Mouse (Mus musculus) WW6 (cell line): Measurements from ENCODE around the gene Vsig10l.

ENCODE experiments used
- DNase-seq: peaks from one replicate; pipeline ENCODE4 v3.0.0-alpha.2; 2013; ENCODE audit warnings: low read depth, low spot score

The Vsig10l gene

DNA sequence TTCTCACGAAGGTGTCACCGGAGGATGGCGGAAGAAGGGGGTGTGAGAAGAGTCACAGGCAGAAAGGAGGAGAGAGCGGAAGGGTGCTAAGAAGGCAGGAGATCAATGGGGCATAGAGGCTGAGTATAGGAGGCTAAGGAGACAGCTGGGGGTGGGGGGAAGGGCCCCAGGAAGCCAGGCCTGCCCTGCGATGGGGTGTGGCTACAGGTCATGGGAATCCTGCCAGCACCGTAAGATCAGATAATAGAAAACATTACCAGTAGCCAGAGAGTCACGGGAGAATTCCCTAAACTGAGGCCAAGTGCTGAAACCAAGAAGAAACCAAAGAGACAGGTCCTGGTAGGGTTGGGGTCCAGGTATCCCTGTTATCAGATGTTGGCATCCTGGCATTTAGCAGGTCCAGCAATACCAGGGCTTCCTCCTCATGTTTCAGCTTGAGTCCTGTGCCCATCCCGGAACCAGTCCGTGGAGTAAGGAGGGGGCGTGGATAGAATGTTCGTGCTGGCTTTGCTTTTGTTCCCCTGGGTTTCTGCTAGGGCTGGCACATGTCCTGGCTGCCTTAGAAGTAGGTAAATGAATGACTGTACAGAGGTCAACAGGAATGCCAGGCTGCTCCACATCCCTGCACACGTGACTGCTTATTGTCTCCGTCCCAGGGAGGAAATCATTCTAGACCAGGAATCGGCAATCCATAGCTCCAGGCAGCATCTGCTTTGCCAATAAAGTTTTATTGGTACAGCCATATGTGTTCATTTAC, 9.2 kb upstream of the Vsig10l start:
- DNase-seq, result no peak

DNA sequence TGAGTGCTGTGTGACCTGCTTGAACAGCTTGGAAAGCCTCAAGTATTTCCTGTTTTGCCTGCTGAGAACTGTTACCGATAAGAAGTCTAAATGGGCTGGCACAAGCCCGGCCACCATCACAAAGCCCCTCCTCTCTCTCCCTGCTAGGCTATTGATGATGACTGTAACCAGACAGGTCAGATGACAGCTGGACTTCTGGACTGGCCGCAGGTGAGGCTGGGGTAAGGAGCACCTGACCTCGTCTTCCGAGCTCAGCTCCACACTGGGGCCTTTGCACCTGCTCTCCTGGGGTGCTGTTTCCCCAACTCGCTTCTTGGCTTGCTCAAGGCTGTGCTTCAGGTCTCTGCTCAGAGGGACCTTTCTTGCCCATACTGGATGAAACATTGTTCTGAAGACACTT, 8.6 kb upstream of the Vsig10l start:
- DNase-seq, result no peak

DNA sequence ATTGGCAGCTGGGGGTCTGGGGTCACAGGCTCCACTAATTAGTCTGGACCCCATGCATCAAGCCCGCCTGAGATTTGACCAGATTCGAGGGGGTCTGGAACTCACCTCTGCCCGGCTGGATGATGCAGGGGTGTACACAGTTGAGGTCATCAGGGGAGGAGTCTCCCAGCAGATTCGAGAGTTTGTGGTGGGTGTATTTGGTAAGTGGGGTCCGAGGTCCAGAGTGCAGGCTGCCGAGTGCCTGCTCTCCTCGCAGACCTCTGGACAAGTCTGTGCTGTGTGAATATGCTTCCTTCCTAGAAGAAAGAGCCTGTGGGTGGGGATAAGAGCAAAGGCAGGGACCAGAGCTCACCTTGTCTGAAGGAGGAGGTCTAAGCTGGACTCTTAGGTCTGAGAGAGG, 1.0 kb downstream of the Vsig10l start:
- no peak for DNase-seq

DNA sequence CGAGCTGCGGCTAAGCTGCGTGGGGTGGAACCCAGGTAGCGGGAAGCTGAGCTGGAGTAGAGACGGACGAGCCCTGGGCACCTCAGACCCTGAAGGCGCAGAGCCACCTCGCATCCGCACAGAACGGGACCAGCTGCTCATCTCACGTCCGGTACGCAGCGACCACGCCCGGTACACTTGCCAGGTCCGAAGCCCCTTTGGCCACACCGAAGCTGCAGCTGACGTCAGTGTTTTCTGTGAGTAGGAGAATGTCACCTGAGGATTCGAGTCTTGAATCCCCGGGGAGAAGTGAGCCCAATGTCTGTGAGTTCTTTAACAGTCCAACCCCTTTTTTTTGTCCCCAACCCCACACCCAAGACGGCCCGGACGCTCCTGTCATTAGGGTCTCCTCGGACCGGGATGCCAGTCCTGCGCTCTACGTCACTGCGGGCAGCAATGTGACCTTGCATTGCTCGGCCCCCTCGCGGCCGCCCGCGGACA, 2.0 kb downstream of the Vsig10l start:
- no peak for DNase-seq

DNA sequence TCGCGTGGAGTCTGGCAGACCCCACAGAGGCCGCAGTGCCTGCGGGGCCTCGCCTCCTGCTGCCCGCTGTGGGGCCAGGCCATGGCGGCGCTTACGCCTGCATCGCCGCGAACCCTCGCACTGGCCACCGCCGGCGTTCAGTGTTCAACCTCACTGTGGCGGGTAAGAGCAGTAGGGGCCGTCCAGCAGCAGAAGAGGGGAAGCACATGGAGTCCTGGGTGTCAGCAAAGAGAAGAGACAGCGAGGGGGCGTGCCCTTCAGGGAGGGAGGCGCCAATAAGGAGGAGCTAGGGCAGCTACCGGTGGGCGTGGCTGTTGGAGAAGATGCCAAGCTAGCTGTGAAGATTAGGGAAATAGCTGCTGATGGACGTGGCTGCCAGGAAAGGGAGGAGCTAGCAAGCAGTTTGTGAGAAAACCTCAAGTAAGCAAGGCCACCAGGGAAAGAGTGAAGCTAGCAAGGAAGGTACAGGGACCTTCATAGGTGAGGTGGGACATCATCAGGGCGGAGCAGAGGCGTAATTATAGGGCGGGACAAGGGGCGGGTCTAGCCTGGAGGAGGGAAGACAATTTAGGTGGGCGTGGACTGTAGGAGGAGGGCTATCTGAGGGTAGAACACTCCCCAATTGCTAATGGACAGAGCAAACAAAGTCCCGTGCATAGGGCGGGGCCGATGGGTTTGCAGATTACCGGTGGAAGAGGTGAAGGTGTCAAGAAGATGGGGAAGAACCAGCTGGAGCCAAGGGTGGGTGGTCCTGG, 2.6 kb downstream of the Vsig10l start:
- DNase-seq, result peak; percentile 81

DNA sequence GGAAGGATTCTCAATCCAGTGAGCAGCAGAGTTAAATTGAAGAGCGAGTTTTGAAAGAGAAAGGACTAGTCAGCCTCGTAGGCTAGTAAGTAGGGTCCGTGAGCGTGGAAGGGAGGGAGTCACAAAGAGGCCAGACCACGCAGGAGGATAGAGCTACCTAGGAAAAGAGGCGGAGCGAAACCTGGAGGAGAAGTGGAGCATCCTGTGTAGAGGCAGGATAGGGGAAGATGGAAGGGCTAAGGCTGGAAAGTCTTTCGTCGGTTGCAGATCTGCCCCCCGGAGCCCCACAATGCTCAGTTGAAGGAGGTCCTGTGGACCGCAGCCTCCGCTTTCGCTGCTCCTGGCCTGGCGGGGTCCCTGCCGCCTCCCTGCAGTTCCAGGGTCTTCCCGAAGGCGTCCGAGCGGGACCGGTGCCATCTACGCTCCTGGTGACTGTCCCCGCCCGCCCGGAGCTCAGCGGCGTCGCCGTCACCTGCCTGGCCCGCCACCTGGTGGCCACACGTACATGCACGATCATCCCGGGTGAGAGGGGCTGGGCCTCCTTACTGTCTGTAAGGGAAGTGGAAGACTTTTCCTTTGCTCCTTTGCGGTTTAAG, 3.2 kb downstream of the Vsig10l start:
- DNase-seq, result peak; percentile 62

DNA sequence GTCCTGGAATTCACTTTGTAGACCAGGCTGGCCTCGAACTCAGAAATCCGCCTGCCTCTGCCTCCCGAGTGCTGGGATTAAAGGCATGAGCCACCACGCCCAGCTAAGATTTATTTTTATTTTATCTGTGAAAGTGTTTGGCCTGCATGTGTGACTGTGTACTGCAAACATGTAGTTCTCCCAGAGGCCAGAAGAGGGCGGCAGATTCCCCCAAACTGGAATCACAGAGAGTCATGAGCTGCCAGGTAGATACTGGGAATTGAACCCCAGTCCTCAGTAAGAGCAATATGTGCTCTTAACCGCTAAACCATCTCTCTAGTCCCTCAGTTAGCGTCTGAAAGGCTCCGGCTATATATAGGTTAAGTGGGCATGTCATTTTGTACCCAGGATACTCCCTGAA, 7.4 kb downstream of the Vsig10l start:
- DNase-seq, result no peak

DNA sequence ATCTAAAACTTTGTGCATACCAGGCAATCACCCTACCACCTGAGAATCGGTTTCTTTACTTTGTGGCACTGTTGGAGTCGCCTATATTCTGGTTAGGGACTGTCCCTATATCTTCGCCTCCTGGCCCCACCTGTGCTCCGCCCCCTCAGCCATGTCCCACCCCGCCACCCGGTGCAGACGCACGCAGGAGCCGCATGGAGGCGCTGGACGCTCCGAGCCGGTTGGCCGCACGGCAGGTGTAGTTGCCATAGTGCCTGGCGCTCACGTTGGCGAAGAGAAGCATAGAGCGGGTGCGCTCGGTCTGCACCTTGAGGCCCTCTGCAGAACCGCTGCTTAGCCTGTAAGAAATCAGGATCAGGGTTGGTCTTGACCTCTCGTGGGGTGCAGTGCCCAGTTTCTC, 12.8 kb downstream of the Vsig10l start:
- peak; percentile 67 for DNase-seq

DNA sequence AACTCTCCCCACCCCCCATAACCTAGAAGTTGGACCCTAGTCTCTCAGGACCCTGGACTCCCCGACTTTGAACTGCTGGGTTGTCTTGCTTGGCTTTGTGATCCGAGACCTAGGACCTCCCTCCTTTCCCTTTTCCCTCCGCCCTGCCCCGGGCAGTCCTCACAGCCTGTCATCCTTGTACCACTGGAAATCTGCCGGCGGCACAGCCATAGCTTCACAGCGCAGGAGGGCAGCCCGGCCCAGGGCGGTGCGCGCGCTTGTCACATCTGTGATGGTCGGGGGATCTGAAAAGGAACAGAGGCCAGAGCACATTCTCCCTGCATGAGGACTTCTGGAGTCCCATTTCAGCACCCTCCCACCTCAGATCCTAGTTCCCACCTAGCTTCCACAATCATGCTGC, 13.4 kb downstream of the Vsig10l start:
- no peak for DNase-seq

DNA sequence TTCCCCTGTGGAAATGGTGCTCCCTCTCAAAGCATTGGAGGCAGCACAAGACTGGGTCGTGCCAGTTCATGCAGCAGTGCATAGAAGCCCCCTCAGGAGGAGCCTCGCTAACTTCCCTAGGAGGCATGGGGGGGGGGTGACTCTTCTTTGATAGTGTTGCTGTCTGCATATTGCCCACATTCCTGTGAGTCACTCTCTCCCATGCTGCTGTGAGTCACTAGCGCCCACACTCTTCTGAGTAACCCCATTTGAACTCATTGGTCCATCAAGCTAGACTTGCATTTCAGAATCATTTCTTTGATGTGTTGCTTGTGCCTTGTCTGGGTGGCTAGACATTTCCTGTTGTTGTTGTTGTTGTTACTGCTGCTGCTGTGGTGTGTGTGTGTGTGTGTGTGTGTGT, 18.2 kb downstream of the Vsig10l start:
- DNase-seq, result no peak

DNA sequence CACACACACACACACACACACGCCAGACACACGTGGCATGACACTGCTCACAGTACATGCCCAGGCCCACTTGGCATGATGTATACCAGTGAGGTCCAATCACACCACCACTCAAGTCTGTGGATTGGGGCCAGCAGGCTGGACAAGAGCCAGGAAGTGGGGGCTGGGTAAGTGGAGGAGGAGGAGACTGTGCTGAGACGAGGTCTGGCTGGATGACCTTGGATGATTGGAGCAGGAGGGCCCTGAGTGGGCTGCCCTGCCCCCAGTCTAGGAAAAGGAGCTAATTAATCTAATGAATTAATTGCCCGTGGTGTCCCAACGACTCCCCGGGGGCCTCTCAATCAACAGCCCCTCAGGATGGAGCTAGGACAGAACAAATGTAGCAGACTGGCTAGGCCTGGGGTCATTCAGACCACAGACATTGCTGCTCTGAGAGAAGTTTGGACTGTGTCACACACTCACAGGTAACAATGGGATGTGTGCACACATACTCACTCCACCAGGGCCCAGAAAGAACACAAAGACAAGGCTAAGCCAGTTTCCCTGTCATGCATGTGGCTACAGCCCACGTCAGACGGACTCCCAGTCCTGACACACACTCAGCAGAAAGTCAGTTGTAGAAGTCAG, 19.3 kb downstream of the Vsig10l start:
- DNase-seq, result no peak

DNA sequence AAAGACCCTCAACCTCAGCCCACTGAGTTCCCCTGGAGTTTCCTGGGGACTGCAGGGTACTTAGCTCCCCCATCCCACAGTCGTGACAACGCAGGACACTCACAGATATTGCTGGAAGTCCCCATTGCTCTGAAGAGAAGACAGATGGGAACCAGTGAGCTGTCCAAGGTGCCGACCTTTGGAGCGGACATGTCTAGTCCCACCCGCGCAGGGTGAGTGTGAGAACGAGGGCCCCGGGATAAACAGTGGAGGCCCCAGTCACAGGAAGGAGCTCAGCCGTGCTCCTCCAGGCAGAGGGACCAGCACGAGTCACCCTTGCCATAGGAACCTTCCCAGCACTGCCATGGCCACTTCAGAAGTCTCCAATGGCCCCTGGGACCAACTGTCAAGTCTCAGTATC, 20.3 kb downstream of the Vsig10l start:
- DNase-seq, result no peak

DNA sequence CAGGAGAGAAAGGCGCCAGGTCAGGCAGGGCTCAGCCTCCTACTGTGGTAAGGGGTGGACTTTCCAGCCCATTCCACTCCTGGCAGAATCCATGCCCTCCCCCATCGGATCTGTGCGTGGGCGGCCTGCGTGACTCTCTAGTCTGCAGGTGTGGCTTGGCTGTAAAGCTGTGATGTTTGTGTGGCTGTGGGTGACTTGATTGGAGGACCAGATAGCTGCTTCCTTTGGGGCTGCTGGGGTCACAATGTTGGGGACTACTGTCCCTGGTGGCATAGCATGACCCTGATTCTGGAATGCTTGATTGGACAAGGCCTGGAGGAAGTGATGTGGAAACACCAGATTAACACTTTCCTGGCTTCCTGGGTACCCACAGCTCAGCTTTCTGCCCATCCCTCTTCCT, 25.7 kb downstream of the Vsig10l start:
- DNase-seq, result no peak

DNA sequence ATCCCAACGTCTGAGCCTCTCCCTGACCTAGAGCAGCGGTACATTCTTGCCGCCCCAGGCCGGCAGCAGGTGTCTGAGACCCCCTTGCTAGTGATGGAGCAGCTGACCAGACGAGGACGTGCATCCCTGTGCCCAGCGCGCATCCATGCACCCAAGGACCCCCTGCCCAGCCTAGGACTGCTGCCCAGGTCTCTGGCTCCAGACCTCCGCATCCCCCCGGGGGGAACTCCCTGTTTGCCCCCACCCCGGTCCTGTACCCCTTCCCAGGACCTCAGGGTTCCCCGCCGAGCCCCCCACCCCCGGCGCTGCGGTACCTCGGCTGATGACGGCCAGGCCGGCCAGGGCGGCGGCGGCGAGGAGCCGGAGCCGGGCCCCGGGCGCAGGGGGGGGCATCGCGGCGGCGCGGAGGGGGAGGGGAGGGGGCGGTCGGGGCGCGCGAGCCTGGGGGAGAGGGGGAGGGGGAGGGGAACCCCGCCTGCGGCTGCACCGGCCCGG, 26.7 kb downstream of the Vsig10l start, which contains the start of gene Iglon5:
Iglon5 (minus strand) TSS at position 445 of the 495 bp plus-strand sequence.
- DNase-seq, result no peak

DNA sequence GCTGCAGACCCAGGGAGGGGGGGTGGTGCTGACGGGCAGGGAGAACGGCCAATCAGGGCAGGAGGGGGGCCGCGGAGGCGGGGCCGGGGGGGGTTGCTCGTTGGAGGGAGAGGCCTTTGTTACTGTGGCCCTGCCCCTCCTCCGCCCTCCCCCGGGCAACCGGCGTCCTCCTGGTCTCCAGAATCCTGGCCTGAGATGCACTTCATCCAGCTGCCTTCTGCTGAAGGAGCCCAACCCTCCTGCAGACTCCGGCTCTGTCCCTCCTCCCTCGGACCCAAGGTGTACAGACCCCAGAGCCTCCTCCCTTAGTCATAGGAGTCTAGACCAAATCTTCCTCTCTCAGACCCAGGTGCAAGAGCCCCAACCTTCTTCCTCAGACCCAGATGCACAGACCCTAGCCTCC, 27.2 kb downstream of the Vsig10l start:
- no peak for DNase-seq

DNA sequence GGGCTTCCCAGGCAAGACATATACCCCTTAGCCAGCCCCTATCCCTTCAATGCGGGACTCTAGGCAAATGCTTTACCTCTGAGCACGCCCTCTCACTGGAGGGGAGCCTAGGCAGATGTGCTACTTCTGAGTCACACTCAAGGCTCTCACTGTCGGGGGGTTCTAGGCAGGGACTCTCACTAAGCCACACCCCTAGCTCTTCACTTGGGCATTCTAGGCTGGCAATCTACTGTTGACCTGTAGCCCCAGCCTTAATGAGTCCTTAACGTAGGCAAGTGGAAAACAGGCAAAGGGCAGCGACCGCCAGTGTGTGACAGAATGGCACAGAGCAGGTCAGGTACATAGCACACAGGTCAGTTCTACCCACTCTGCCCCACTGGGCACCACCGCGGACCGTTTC, 27.9 kb downstream of the Vsig10l start:
- no peak for DNase-seq

DNA sequence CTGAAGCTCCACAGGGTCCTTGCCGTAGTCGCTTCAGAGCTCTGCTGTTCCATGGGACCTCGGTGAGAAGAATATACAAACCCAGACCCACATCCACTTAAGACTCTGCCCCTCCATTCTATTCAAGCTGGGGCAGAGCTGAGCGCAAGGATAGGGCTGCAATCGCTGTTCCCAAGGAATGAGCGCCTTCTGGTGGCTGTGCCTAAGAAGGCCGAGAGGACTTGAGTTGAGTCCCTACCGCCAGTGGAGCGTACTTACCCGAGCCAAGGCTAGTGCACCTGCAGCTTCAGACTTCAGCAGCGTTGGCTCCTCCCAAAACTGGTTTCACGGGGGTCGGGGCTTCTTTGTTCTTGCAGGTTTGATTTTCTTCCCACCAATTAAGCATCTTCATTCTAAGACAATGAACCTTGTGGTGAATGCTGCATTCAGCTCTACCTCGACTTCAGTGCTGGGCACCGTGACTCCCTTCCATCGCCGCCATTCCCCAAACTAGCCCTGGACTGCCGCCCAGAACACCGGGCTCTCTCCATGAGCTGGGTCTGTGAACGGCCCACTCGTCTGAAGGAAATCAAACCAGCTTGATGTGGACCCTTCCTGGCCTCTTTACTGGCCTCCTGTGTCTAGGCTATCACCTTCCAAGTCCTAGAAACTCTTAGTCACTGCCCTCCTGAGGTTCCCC, 32.5 kb downstream of the Vsig10l start:
- peak; percentile 65 for DNase-seq

DNA sequence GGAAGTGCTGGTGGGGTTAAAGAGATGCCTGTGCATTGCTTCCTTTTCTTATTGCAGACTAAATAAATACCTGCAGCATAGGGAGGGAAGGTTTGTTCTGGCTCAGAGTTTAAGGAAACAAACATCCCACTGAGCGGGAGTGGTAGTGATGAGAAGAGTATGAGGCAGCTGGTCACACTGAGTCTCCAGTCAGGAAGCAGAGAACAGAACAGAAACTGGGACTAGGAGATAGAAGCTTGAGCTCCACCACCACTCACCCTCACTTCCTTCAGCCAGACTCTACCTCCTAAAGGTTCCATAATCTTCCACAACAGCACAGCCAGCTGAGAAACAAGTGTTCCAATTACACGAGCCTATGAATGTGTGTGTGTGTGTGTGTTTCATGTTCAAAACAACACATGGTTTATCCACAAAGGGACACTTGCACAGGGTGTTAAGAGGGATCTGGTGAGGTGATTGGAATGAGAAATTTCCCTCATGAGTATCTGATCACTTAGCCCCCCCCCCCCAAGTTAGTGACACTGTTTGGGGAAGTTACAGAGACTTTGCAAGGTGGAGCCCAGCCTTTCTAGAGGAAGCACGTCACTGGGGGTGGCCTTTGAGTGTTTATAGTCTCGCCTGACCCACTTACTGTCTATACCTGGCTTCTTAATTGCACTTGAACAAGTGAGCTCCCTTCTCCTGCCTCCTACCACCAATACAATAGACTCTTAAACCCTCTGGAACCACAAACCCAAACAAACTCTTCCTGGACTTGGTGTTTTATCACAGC, 48.9 kb downstream of the Vsig10l start:
- no peak for DNase-seq

DNA sequence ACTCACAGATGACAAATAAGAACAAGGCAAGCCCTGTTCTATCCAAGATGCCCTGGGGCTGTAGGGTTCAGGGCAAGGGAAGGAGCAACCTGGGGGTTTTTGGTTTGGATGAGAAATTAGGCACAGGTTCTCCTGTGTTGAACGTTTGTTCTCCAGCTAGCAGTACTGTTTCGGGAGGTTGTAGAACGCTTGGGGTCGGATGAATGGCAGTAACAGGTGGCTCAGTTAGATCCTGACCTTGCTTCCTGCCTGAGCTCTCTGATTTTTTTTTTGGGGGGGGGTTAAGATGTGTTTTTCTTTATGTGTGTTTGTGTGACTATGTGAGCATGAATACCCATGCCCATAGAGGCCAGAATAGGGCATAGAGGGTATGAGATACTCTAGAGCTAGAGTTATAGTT, 49.6 kb downstream of the Vsig10l start:
- no peak for DNase-seq

DNA sequence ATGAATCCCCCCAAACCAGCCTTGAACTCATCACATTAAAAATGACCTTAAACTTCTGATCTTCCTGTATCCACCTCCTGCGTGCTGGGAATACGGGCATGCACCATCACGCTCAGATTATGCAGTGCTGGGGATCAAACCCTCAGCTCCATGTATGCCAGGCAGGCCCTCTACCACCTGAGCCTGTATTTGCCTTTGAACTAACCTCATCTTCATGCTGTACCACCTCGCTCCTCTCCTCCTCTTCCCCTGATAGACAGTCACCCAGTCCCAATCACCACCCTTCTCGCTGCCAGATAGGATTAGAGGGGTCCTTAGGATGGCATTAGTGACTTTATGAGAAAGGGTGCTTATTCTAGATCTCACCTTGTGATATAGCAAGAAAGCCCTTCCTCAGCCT, 52.1 kb downstream of the Vsig10l start:
- DNase-seq, result no peak

DNA sequence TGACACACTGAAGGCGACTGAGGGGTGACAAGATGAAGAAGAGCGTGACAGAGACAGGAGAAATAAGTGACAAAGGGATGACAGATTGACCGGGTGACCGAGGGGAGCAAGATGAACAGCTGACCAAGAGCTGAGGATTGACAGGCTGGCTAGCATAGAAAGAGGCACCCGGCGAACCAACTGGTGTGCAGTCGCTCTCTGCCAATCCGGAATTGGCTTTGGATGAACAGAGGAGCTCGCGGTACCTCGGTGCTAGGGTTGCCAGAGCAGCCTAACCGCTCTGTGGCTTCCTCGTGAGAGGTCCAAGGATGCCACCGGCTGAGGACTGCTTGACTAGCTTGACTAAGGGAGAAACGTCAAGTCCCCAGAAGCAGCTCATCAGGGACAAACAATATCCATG, 55.4 kb downstream of the Vsig10l start:
- DNase-seq, result no peak
